Comparison of ENCODE assay signal across 9 mouse cellular contexts in genomic region chr7:45568601-45569473, GRCm38 (mm10). TPM values are rescaled to one million over a fixed set of nuclear protein-coding genes. Genes with fewer than 3 reads are reported as not detected.
A peak's percentile ranks its signal among the peaks of the same experiment; 100 is the strongest.
DNase-seq lines count a peak whose midpoint lies in the region; ATAC-seq lines count a peak whose summit lies in the region.
"Had no signal": no experiment of that assay in that cellular context is flagged by ENCODE, and none has a peak within 500 bp of the region (broad histone marks: within the 10 kb centered on the region; RNA-seq: fewer than 3 reads in every experiment).

No protein-coding gene starts in this region.

- DNase-seq in heart, embryonic 10.5 days (ENCODE audit: low spot score), result no peak
- DNase-seq in heart, adult 18-20 months, result no peak
- DNase-seq in ES-CJ7 (ENCODE audit: low read depth, low spot score), result peak; percentile 62
- no peak for DNase-seq in adrenal gland, postnatal 25 days
- no peak for DNase-seq in urinary bladder, postnatal 10 days (ENCODE audit: low spot score)
- DNase-seq in frontal cortex, postnatal 10 days (ENCODE audit: low spot score in 2 of 2), result no peak

- peaks cover 42% of the 10 kb centered on the region for H3K4me1 ChIP-seq in heart, embryonic 10.5 days
- H3K4me1 ChIP-seq in forebrain, embryonic 15.5 days, result peaks cover 32% of the 10 kb centered on the region
- peaks cover 62% of the 10 kb centered on the region for H3K4me1 ChIP-seq in liver, embryonic 16.5 days (ENCODE audit: control insufficient read depth, low read depth, low read length)

- 66% methylated on average over 10 of the region's 10 CpGs for WGBS in heart, embryonic 10.5 days
- WGBS in forebrain, embryonic 15.5 days, result 80% methylated on average over 10 of the region's 10 CpGs
- WGBS in liver, embryonic 16.5 days (ENCODE audit: insufficient replicate concordance), result 29% methylated on average over 10 of the region's 10 CpGs

- H3K27me3 ChIP-seq in heart, embryonic 10.5 days (ENCODE audit: insufficient read depth, poor library complexity, severe bottlenecking), result no peaks in the 10 kb centered on the region
- H3K27me3 ChIP-seq in forebrain, embryonic 15.5 days, result no peaks in the 10 kb centered on the region
- H3K27me3 ChIP-seq in liver, embryonic 16.5 days (ENCODE audit: control insufficient read depth, insufficient read depth, low read depth, low read length), result no peaks in the 10 kb centered on the region

- H3K9ac ChIP-seq in forebrain, embryonic 15.5 days (replicated peaks), result no peak overlapping the region; the same call in 1 of the 2 replicates
- H3K9ac ChIP-seq in liver, embryonic 16.5 days (ENCODE audit: low read depth, low read length), result peak overlapping the region; percentile 39; the same call in 1 of the 2 replicates

- peak overlapping the region; percentile 94 for H3K27ac ChIP-seq in heart, embryonic 10.5 days
- H3K27ac ChIP-seq in forebrain, embryonic 15.5 days (replicated peaks), result peak overlapping the region; percentile 56
- peak overlapping the region; percentile 86 for H3K27ac ChIP-seq in liver, embryonic 16.5 days (ENCODE audit: low read length)

- H3K9me3 ChIP-seq in heart, embryonic 10.5 days, result no peaks in the 10 kb centered on the region
- no peaks in the 10 kb centered on the region for H3K9me3 ChIP-seq in forebrain, embryonic 15.5 days
- H3K9me3 ChIP-seq in liver, embryonic 16.5 days (replicated peaks; ENCODE audit: control insufficient read depth, low read length), result no peaks in the 10 kb centered on the region

- H3K4me2 ChIP-seq in forebrain, embryonic 15.5 days (replicated peaks), result peak overlapping the region; percentile 76
- H3K4me2 ChIP-seq in liver, embryonic 16.5 days (ENCODE audit: low read depth, low read length), result peak overlapping the region; percentile 94

- peak overlapping the region; percentile 59 for H3K4me3 ChIP-seq in heart, embryonic 10.5 days
- H3K4me3 ChIP-seq in forebrain, embryonic 15.5 days, result peak overlapping the region; percentile 48
- peak overlapping the region; percentile 63 for H3K4me3 ChIP-seq in liver, embryonic 16.5 days (ENCODE audit: low read depth, low read length)

- H3K36me3 ChIP-seq in heart, embryonic 10.5 days, result 0 out of 2 replicates have a peak, but pooled peaks cover 3% of the 10 kb centered on the region
- H3K36me3 ChIP-seq in forebrain, embryonic 15.5 days, result no peaks in the 10 kb centered on the region
- H3K36me3 ChIP-seq in liver, embryonic 16.5 days (ENCODE audit: control insufficient read depth, insufficient read depth), result no peaks in the 10 kb centered on the region

- ATAC-seq in forebrain, embryonic 15.5 days (replicated peaks), result no peak
- peak; percentile 33; the same call in 1 of the 2 replicates for ATAC-seq in liver, embryonic 16.5 days (ENCODE audit: low read depth)

RNA-seq across cellular contexts. Expression of gene Bcat2, which starts 1.1 kb away (rescaled TPM):
- 76.7 and 80.8 TPM in 2 replicates for polyA plus RNA-seq in heart, embryonic 10.5 days (2016; fragmentation: Nextera tagmentation; extraction: Ambion mirVana)
- 100 to 1,000 TPM; 225 to 264 TPM for total RNA-seq in heart, adult 18-20 months (2021)
- polyA plus RNA-seq in forebrain, embryonic 15.5 days (2015; fragmentation: Nextera tagmentation; extraction: Ambion mirVana), result 21.6 and 23.3 TPM in 2 replicates
- polyA plus RNA-seq in liver, embryonic 16.5 days (2015; fragmentation: Nextera tagmentation; extraction: Ambion mirVana), result 44.0 and 44.6 TPM in 2 replicates
- total RNA-seq in adrenal gland, postnatal 25 days (2021), result 218 and 244 TPM in 2 replicates

RNA-seq across cellular contexts. Expression of gene Hsd17b14, which starts 14.1 kb away (rescaled TPM):
- polyA plus RNA-seq in heart, embryonic 10.5 days (2016; fragmentation: Nextera tagmentation; extraction: Ambion mirVana), result 0.42 and 1.2 TPM in 2 replicates
- under 1 TPM in 1 of 2 experiments, not detected in 1; 0.41 TPM for total RNA-seq in heart, adult 18-20 months (2021)
- not detected in 2 replicates for polyA plus RNA-seq in forebrain, embryonic 15.5 days (2015; fragmentation: Nextera tagmentation; extraction: Ambion mirVana)
- 1.3 and 1.8 TPM in 2 replicates for polyA plus RNA-seq in liver, embryonic 16.5 days (2015; fragmentation: Nextera tagmentation; extraction: Ambion mirVana)
- total RNA-seq in adrenal gland, postnatal 25 days (2021), result 0.95 and 1.0 TPM in 2 replicates

RNA-seq across cellular contexts. Expression of gene Plekha4, which starts 42.7 kb away (rescaled TPM):
- polyA plus RNA-seq in heart, embryonic 10.5 days (2016; fragmentation: Nextera tagmentation; extraction: Ambion mirVana), result 0.59 and 0.64 TPM in 2 replicates
- 1 to 10 TPM; 2.0 to 2.5 TPM for total RNA-seq in heart, adult 18-20 months (2021)
- 0.72 and 0.92 TPM in 2 replicates for polyA plus RNA-seq in forebrain, embryonic 15.5 days (2015; fragmentation: Nextera tagmentation; extraction: Ambion mirVana)
- polyA plus RNA-seq in liver, embryonic 16.5 days (2015; fragmentation: Nextera tagmentation; extraction: Ambion mirVana), result 0.47 and 0.78 TPM in 2 replicates
- total RNA-seq in adrenal gland, postnatal 25 days (2021), result 3.2 and 3.3 TPM in 2 replicates

RNA-seq across cellular contexts. Expression of gene Ppp1r15a, which starts 42.8 kb away (rescaled TPM):
- 28.2 and 31.2 TPM in 2 replicates for polyA plus RNA-seq in heart, embryonic 10.5 days (2016; fragmentation: Nextera tagmentation; extraction: Ambion mirVana)
- 10 to 100 TPM; 31.6 to 33.7 TPM for total RNA-seq in heart, adult 18-20 months (2021)
- 15.4 and 15.6 TPM in 2 replicates for polyA plus RNA-seq in forebrain, embryonic 15.5 days (2015; fragmentation: Nextera tagmentation; extraction: Ambion mirVana)
- polyA plus RNA-seq in liver, embryonic 16.5 days (2015; fragmentation: Nextera tagmentation; extraction: Ambion mirVana), result 293 and 328 TPM in 2 replicates
- 28.0 and 29.6 TPM in 2 replicates for total RNA-seq in adrenal gland, postnatal 25 days (2021)

RNA-seq across cellular contexts. Expression of gene Fgf21, which starts 46.5 kb away (rescaled TPM):
- polyA plus RNA-seq in heart, embryonic 10.5 days (2016; fragmentation: Nextera tagmentation; extraction: Ambion mirVana), result not detected in 2 replicates
- total RNA-seq in heart, adult 18-20 months (2021), result not detected
- polyA plus RNA-seq in forebrain, embryonic 15.5 days (2015; fragmentation: Nextera tagmentation; extraction: Ambion mirVana), result not detected in 2 replicates
- polyA plus RNA-seq in liver, embryonic 16.5 days (2015; fragmentation: Nextera tagmentation; extraction: Ambion mirVana), result not detected in 2 replicates
- total RNA-seq in adrenal gland, postnatal 25 days (2021), result not detected in 2 replicates
- total RNA-seq: gastrocnemius, postnatal 25 days had no signal
